Mouse (Mus musculus): ENCODE data around the gene Olfr47. TPM values are rescaled to one million over a fixed set of nuclear protein-coding genes. Genes with fewer than 3 reads are reported as not detected.

The Olfr47 gene
- not detected for polyA plus RNA-seq (2014; fragmentation: Illumina TruSeq; extraction: RNeasy Lipid Tissue Mini Kit (QIAGEN cat#74804))

GRCm38 (mm10) chr6:43231255-43231654 lies at the start of gene Olfr47:
Gene Olfr47 (plus strand): TSS chr6:43231529.

DNA sequence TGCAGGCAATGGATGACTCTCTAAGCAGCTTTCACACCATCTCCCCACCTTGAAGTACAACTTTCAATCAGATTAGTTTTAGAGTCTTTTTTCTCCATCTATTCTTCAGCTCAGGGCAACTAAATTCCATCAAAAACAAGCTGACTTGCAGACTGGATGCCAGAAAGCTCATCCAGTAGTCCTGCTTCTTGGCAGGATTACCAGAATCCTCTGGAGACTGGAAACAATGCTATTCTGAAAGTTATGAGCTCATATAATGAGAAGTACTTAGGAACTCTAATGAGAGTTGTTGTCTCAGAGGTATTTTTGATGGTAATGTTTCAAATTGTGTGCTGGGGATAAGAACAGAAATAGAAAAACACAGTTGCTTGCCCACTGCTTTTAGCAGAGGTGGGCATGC lies 34.5 kb upstream of the Olfr47 start, which contains the start of gene Olfr435:
TSS of gene Olfr435 (plus strand) at position 366 of the 400 bp plus-strand sequence.

DNA sequence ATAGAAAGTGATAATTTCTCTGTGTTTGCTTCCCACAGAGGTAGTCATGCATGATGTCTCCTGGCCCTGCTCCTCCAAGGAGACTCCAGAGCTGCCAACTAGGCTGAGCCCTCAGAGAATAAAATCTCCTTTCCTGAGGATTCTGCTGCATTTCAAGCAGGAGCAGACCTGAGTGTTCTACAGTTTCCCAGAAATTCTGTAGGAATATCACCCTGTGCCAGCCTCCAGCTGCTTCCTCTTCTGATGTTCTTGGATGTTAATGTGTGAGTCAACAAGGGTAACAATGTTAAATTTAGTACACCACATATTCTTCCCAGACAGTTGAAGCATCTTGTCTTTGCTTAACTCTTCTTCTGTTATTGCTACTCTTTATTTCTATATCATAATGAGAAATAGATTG lies 18.5 kb upstream of the Olfr47 start, which contains the start of gene Olfr434:
TSS of gene Olfr434 (plus strand) at position 149 of the 400 bp plus-strand sequence.

DNA sequence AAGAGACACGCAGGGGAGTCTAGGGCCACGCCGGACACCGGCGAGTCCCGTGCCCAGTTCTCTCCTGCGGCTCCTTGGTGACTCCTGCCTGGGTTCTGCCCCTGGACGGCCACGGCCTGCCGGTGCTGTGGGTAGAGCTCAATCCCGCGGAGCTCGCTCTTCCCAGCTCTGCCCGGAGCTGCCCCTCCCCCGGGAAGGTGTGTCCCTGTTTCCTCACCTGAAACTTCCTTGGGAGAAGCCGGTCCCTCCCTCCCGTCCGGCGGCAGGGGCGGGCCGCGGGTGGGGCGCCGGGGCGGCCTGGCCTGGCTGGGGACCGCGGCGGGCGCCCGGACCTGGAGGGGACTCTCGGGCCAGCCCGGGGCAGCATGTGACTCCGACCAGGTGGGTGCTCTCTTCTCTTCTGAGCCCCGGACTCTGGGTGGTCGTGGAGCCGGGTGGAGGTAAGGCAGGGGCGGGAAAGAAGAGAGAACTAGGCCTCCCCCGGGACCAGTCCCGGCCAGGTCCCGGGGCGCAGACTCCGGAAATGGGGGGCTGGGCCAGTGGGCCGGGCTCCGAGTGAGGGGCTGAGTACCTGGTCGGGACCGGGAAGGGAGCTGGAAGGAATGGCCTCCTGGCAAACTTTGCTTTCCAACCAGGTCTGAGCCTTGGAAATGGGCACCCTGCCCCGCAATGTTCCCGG lies 34.2 kb downstream of the Olfr47 start, which contains the start of gene Arhgef5:
TSS of gene Arhgef5 (plus strand) at position 220 of the 679 bp plus-strand sequence.

Other genes starting within 250 kb of the Olfr47 start
- not detected for gene Olfr441, start 125.2 kb upstream of the Olfr47 start, polyA plus RNA-seq (2014; fragmentation: Illumina TruSeq; extraction: RNeasy Lipid Tissue Mini Kit (QIAGEN cat#74804))
- gene Olfr237-ps1, start 85.0 kb upstream of the Olfr47 start, polyA plus RNA-seq (2014; fragmentation: Illumina TruSeq; extraction: RNeasy Lipid Tissue Mini Kit (QIAGEN cat#74804)), result not detected
- gene Olfr437, start 68.2 kb upstream of the Olfr47 start, polyA plus RNA-seq (2014; fragmentation: Illumina TruSeq; extraction: RNeasy Lipid Tissue Mini Kit (QIAGEN cat#74804)), result not detected
- not detected for gene Olfr13, start 59.4 kb upstream of the Olfr47 start, polyA plus RNA-seq (2014; fragmentation: Illumina TruSeq; extraction: RNeasy Lipid Tissue Mini Kit (QIAGEN cat#74804))
- not detected for gene Olfr435, start 34.4 kb upstream of the Olfr47 start, polyA plus RNA-seq (2014; fragmentation: Illumina TruSeq; extraction: RNeasy Lipid Tissue Mini Kit (QIAGEN cat#74804))
- gene Olfr434, start 18.5 kb upstream of the Olfr47 start, polyA plus RNA-seq (2014; fragmentation: Illumina TruSeq; extraction: RNeasy Lipid Tissue Mini Kit (QIAGEN cat#74804)), result not detected
- 20.1 TPM for gene Arhgef5, start 34.1 kb downstream of the Olfr47 start, polyA plus RNA-seq (2014; fragmentation: Illumina TruSeq; extraction: RNeasy Lipid Tissue Mini Kit (QIAGEN cat#74804))
- gene Nobox, start 78.0 kb downstream of the Olfr47 start, polyA plus RNA-seq (2014; fragmentation: Illumina TruSeq; extraction: RNeasy Lipid Tissue Mini Kit (QIAGEN cat#74804)), result 7.1 TPM

All from ovary, adult 10 weeks (tissue).